Mouse (Mus musculus): ENCODE results near the gene Ddx20.

The Ddx20 gene

DNA sequence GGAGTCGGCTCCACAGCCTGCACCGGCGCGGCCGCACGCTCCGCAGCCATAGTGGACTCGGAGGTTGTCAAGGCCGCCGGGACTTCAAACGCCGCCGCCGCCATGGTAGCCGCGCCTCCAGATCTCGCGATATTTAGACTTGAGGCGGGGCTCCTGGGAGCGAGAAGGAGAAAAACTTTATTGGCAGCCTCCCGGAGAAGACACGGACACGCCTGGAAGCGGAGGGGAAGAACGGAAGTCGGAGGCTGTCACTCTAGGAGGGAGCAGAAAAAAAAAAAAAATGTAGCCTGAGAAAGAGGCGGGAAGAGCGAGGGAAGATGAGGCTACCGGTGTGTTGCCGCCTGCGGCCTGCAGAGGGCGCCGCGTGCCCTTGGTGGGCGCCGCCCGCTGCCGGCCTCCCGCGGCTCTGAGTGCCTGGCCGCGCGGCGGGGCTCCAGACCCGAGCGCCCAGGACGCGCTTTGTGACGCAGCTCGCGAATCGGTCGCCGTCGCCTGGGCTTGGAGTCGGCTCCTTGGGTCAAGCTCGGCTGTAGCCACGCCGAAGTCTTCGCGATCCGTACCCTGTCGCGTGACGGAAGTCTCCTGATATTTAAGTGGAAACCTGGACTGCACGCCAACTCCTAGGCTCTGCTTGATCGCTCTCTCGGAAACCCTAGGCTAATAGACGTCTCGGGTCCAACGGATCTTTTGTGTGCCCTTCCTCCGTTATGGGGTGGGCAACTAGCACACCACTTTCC lies at the start of gene Ddx20:
Ddx20 (minus strand) TSS at position 251 of the 737 bp plus-strand sequence.
- DNase-seq (ENCODE audit: low read depth, low spot score) = peak; percentile 98

DNA sequence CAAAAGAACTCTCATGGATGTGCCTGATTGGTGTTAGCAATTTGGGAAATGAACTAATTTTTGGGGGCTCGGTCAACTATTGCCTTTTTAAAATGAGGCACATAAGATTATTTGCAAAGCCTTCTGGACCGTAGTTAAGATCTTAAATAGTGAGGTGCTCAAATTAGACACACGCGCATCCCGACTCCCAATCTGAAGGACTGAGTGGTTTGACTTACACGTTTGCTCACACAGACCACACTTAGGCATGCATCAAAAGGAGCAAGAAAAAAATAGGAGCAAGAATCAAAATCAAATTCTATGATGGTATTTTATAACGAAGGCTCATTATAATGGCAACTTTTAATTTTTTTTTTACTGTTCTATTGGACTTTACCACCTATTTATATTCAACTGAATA lies 49.7 kb upstream of the Ddx20 start:
- no peak for DNase-seq (ENCODE audit: low read depth, low spot score)

DNA sequence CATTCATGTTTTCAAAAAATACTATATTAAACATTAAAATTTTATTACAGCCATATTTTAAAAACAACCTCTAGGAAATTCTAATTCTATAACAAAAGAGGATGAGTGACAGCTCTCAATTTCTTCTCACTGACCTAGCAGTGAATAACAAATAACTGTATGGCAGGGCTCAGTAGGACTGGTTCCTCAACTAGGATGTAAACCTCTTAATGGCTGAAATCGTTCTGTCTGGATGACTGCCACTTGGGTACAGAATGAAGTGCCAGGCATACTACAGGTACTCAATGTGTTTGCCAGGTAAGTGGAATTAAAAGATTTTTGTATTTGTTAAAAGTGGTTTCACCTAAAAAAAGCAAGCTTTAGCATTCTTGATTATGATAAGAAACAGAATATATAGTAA lies 48.8 kb upstream of the Ddx20 start:
- DNase-seq (ENCODE audit: low read depth, low spot score) = no peak

DNA sequence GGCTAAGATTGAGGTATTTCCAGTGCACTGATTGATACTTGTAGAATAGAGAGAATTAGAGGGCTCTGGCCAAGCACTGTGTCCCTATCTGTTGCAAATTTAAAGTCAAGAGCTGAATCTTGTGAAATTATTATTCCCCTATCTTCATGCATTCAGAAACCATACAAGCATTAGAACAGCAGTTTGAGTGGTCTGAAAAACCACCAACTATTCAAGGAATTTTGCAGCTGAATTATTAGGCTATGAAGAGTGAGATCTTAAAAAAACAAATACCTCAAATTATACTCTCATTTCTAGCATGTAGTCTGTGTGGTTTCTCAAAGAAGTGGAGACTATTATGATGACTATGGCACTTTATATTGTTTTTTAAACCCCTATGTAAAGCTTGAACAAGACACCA lies 47.9 kb upstream of the Ddx20 start:
- no peak for DNase-seq (ENCODE audit: low read depth, low spot score)

DNA sequence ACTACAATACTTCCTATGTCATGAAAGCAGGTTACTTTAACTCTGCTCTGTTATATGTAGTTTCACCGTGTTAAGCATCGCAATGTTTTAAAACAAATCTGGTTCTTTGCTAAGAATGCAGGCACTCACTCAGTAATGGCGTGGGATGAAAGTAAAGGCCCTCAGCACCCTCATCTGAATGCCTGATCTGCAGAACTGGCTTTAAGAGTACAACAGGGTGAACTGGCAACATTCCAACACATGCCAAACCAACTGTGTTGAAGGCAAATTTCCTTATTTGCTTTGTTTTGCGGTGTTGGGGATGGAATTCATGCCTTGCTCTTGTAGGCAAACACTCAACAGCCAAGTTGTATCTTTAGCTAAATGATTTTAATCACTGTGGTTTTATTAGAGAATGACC lies 46.2 kb upstream of the Ddx20 start:
- DNase-seq (ENCODE audit: low read depth, low spot score) = no peak

DNA sequence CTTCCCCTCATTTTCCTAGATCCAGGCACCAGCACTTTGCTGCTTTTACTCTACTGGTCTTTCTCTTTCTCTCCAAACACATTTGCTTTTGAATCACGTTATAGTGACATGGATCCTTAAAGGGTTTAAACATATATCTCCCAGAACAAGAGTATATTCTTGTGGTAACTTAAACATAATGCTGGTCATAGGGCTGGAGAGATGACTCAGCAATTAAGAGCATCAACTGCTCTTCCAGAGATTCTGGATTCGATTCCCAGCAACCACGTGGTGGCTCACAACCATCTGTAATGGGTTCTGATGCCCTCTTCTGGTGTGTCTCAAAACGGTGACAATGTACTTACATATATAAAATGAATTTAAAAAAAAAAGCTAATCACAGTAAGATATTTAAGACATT lies 45.0 kb upstream of the Ddx20 start:
- DNase-seq (ENCODE audit: low read depth, low spot score) = no peak

DNA sequence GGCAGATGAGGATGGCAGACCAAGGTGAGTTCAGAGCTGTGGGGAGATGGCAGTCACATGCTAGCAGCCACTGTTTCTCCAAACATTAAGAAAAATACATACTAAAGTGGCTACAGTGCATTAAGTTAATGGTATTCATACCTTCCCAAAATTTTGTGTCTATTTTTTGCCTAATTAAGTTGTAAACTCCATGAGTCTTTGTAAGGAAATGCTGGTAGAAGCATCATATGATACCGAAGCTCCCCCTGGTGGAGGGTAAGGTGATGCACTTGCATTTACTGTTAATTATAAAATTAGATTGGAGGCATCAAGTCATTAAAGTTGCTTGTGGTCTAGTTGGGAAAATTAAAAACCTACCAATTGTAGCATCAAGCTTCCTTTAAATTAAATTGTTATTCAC lies 38.7 kb upstream of the Ddx20 start:
- DNase-seq (ENCODE audit: low read depth, low spot score) = peak; percentile 69

DNA sequence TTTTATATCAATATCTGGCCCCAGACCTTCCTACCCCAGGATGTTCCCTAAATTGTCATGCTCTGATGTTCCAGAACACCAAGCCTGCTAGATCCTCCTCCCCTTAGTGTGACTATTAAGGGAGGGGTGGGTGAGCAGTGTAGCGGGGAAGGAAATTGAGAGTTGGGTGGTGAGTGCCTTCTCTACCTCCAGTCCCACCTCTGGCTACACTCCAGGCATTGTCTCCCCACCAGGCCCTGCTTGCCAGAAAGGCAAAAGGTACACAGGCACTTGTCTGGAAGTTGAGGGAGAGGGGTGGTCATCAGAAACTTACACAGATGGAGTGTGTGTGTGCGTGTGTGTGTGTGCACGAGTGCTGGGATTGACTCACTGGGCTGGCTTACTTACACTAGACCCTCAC lies 35.1 kb upstream of the Ddx20 start:
- DNase-seq (ENCODE audit: low read depth, low spot score) = no peak

DNA sequence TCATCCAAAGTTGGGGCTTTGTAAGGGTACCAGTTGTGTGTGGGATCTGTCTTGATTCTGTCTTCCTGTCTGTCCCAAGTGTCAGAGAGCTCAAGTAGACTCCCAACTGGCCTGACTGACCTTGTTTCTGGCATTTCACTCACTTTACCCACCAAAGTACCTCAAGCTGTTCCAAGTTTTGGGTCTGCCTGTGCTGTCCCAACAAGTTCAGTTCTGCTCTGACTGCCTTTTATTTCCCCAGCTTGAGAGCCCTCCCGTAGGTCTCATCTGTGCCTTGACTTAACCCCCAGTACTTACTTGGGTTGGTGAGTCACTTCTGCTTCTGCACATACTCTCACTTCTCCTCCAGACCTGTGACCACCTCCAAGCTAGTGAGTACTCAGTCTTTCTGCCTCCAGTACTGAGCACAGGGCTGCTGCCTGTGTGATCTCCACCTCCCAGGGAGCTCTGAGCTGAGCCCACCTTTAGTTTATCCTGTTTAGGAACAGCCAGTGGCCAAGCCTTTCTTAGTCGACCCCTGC lies 34.4 kb upstream of the Ddx20 start:
- DNase-seq (ENCODE audit: low read depth, low spot score) = no peak

DNA sequence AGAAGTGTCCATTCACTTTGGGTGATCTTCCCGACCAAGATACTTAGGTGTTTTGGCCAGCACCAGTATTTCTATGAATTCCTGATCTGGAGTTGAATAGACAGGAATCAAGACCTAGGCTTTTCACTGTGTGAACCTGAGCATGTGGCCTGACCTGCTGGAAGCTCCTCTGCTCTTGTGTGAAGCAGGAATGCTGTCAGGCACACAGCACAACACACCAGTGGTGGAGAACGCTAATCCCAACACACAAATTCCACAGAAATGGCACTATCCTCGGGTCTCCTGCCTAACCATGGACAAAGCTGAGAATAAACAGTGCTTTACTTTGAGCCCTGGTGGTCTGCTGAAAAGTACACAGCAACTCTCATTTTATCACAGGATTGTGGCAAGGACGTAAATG lies 33.1 kb upstream of the Ddx20 start:
- DNase-seq (ENCODE audit: low read depth, low spot score) = no peak

DNA sequence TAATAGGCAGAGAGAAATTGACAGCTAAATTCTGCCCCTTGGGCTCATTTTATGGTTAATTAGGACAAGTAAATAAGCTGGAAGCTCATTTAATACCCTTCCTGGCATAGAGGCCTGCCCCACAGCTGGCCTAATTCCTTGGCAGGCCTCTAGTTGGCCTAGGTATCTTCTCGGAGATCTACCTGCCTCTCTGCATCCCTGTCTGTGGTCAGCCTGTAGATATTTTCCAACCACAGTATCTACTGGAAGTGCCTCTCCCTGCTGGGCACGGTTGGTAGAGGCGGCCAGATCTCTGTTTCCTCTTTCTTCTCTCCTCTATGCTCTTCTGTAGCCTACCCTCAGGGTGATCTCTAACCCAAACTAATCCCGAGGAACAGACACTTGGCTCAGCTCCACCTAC lies 32.6 kb upstream of the Ddx20 start:
- no peak for DNase-seq (ENCODE audit: low read depth, low spot score)

DNA sequence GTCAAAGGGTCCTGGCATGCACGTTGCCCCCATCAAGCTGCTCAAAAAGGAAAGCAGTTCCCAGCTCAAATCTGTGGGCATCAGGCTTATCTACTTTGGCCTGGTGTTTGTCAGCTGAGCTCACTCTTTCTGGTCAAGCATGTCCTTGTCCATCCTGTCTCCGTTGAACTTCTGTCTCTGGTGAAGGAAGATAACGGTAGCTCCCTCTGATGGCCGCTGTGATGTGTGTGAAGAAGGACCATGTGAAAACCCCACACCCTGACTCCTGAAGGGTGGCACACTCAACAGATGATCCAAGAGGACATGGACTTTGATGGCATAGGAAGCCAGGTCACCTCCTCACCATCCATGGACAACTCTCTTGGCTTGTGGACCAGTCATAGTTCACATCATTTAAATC lies 31.4 kb upstream of the Ddx20 start:
- DNase-seq (ENCODE audit: low read depth, low spot score) = no peak

DNA sequence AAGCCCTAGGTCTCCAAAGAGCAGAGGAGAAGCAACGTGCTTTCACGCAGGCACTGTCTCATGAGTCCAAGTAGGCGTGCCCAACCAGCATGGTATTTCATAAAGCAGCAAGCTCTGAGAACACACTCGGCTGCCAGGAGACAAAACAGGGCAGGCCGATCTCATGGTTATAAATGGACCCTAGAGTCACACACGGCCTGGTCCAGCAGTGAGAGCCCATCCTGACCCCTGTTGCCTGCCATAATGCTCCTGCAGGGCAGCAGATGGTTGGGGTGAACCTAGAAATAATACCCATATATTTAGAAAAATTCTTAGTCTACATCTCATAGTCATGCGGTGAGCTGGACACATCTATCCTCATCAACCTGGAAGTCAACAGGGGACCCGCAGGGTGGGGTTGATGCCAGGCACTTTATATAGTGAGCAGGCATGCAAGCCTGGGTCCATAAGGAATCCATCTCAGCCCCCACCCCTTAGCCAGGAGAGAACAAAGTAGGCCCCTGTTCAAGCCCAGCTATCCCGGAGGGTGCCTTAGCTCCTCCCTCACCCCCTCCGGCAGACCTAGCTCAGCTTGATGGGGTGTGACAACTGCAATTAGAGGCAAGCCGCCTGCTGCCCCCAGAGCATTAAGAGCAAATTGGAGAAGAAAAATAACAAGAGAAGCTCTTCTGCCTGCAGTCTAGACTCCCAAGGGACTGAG lies 30.6 kb upstream of the Ddx20 start:
- no peak for DNase-seq (ENCODE audit: low read depth, low spot score)

DNA sequence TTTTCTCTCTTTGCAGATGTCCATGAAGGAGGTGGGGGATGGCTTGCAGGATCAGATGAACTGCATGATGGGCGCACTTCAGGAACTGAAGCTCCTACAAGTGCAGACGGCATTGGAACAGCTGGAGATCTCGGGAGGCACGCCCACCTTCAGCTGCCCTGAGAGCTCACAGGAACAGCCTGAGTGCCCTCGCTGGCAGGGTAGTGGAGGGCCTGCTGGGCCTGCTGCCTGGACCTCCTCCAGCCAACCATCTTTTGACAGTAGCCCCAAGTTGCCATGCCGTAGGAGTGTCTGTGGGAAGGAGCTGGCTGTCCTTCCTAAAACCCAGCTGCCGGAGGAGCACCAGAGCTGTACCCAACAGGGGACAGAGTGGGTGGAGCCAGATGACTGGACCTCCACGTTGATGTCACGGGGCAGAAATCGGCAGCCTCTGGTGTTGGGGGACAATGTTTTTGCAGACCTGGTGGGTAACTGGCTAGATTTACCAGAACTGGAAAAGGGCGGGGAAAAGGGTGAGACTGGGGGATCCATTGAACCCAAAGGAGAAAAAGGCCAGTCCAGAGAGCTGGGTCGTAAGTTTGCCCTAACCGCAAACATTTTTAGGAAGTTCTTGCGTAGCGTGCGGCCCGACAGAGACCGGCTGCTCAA lies 29.1 kb upstream of the Ddx20 start:
- DNase-seq (ENCODE audit: low read depth, low spot score) = no peak

DNA sequence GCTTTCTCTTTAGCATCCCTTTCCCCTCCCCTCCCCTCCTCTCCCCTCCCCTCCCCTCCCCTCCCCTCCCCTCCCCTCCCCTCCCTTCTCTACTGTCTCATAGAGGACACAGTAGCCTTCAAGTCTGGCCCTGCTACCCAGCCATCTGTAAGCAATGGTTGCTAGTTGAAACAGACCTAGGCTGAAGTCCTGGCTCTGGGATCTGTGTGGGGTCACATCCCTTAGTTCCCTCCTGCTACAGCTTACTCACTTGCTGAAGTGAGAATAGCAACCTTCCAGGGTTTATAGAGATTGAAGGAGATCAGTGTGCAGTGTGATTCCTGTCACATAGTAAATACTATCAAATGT lies 27.4 kb upstream of the Ddx20 start:
- no peak for DNase-seq (ENCODE audit: low read depth, low spot score)

DNA sequence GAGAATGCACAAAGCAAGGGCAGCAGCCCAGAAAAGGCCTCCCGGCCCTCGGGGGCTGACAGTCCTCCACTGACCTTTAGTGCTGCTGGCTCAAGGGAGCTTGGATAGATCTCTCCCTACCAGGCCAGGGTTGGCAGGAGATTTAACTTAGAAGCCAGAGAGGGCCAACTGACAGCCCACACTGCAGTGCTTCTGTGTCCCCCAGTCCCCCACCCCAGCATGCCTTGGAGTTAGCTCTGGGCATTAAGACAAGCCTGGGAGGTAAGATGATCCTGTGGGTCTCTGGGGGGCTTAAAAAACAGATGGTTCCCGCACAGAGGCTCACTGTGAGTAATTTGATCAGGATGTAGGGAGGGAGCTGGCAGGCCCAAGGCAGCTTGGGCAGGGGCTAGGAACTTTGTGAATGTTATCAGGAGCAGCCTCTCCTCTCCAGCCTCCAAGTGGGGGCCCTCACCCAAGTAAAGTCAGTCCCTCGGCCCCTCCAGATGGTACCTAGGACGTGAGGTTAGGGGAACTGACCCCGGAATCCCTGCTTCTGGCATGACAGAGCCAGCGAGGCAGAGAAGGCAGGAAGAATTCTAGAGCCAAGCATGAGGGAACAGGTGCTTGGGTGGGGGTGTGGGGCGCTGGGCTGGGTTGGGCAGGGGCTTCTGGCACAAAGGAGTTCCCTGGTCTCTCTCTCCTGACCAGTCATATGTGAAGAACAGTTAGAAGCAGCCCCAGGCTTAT lies 26.9 kb upstream of the Ddx20 start:
- no peak for DNase-seq (ENCODE audit: low read depth, low spot score)

DNA sequence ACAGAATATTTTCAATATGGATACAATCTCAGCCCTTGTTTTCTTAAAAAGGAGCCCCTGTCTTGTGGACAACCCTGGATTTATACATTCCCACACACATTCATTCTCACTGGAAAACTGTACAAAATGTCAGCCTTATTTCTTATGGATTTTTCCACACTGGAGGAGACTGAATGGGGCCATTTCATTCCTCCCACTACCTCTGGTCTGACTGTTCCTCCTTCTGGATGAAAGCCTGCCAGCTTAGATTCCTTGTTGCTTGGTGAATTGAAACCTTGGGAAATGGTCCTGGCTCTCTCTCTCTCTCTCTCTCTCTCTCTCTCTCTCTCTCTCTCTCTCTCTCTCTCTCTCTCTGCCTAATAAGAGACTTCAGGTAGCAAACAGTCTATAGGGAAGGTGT lies 25.5 kb upstream of the Ddx20 start:
- DNase-seq (ENCODE audit: low read depth, low spot score) = no peak

DNA sequence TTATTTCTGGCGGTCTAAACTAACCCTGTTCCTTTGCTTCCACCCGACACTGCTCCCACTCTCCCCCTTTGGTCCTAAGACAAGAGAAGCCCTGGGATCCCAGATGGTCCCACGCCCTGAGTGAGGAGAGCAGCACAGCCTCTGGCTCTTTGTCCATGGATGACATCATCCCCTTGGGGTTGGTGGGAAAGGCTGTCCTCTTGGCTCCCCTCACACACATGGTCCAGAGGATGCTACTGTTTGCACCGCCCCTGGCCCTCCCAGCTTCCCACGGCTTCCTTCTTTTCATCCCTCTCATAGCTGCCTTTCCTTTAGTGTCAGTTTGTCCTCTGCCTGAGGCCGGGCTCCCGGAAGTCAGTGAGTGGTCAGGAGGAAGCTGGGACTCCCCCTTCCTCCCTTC lies 24.4 kb upstream of the Ddx20 start:
- DNase-seq (ENCODE audit: low read depth, low spot score) = no peak

DNA sequence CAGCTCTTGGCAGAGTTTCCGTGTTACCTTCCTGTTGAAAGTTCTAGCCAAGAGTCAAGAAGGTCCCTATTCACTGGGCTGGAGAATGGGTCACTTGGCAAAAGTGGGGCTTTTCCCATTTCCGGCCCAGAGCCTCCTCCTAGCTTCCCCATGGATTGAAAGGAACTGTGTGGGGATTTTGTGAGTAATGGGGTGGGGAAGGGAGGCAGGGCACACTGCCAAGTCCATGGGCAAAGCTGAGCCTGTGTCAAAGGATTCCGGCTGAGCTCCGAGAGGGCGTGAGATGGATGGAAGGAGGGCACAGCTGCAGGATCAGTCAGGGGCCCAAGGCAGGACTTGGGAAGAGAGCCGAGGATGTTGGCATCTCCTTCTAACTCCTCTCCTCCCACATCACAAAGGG lies 22.9 kb upstream of the Ddx20 start:
- no peak for DNase-seq (ENCODE audit: low read depth, low spot score)

DNA sequence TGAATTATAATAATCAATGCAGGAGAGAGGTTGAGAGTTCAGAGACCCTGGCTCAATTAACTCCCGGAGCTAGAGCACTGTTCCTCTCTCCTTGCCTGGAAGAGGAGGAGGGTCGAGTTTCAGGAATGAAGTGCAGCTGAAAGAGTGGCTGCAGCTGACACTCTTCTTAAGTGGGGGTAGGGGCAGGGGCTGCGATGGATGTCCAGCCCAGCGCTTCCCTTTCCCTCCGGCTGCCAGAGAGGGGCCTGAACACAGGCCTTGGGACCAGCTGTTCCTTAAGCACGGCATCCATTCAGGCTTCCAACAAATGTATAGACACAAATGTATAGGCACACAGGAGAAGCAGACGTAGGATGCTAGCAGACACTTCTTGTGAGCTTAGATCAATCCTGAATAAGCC lies 20.2 kb upstream of the Ddx20 start:
- no peak for DNase-seq (ENCODE audit: low read depth, low spot score)

DNA sequence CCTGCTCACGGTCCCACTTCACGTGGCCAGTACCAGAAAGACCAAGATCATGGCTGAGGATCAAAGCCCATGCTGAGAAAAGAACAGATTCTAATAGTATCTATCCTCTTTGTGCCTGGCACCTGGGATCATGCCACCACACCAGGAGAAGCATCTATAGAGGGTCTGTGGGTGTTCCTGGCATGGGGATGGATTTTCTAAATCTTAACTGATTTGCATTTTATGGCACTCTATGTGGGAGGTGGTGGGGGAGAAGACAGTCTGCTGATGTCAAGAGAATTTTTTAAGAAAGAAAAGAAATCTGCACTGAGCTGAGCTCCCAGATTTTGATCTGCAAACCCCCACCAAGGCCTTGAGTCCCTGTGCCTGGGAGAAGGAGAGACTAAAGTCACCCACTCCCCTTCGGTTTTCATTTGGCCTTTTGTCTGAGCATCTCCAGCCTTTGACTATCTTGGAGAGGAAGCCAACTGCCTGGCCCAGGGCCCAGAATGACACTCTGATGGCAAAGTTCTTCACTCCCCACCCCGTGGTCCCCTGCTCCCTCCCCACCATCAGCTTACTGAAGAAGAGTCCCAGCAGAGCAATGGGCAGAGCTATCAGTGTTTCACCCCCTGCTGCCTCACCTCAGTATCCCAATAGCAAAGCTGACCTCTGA lies 19.1 kb upstream of the Ddx20 start:
- DNase-seq (ENCODE audit: low read depth, low spot score) = no peak

DNA sequence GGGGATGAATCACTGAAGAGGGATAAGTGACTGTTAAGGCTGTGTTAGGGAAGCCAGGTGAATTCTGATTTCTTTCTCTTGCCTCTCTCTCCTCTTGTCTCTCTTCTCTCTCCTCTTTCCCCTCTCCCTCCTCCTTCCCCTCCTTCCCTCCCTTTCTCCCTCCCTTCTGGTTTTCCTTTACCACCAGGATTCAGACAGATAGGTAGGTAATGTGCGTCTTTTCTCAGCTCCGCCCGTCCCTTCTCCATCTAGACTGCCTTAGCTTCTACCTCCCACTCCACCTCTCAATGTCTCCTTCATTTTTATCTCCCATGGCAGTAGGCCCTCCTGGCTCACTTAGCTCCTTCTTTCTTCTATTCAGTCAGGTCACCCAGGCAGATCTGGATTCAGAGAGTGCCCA lies 18.2 kb upstream of the Ddx20 start:
- no peak for DNase-seq (ENCODE audit: low read depth, low spot score)
